Mouse (Mus musculus): ENCODE data around the gene Ankrd65.

DNA sequence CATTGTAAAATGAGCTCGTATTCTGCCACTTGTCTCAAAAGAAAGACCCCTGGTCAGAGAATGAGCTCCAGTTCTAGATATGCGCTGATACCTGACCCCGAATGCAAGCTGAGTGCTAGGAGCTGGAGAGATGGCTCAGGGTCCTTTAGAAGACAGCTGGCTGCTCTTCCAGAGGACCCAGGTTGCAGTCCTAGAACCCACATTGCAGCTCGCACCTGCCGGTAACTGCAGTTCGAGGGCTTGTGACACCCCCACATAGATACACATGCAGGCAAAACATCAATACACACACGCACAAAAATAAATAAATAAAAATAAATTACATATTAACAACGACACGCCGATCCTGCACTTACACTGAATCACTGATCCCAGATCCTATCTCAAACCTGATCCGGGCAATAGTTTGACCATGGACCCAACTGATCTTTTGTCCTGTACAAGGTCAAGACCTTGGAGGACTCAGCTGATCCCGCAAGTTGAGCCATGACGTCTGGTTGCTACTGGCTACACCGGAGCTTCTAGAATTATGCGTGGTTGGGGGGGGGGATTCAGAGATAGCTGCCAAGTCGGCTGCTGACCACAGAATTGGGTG, 6.7 kb upstream of the Ankrd65 start:
- TF ChIP-seq CTCF (conservative IDR thresholded peaks at IDR 0.05; ENCODE audit: low read length) (no peak), NANOG (IDR thresholded peaks at IDR 0.05; ENCODE audit: borderline replicate concordance, low read length) (no peak)

Measured in E14TG2a.4 (cell line).